Mouse (Mus musculus): ENCODE measurements around the gene Abhd2. TPM values are rescaled to one million over a fixed set of nuclear protein-coding genes. Genes with fewer than 3 reads are reported as not detected.

Abhd2 gene
- polyA plus RNA-seq, 1 experiment from 2014 or later = 16.3 TPM

GRCm38 (mm10) chr7:79349738-79350386, 76.9 kb downstream of the Abhd2 start:
- Histone ChIP-seq H3K27ac (ENCODE audit: low read depth, low read length) (no peak overlapping the region), H3K4me2 (ENCODE audit: low read length) (no peak overlapping the region), H3K9ac (ENCODE audit: low read depth, low read length) (no peak overlapping the region; the same call in 1 of the 2 replicates), H3K4me1 (ENCODE audit: control insufficient read depth, insufficient read depth, low read depth, low read length) (peaks cover 3% of the 10 kb centered on the region; the same call in 1 of the 2 replicates), H3K27me3 (replicated peaks; ENCODE audit: control insufficient read depth, insufficient read depth, low read length) (no peaks in the 10 kb centered on the region), H3K4me3 (ENCODE audit: low read length) (no peak overlapping the region), H3K9me3 (ENCODE audit: control insufficient read depth, low read length) (no peaks in the 10 kb centered on the region), H3K36me3 (ENCODE audit: control insufficient read depth, insufficient read depth, low read length) (peaks cover 45% of the 10 kb centered on the region)
- ATAC-seq = peak; percentile 76
- WGBS = 42% methylated on average over 12 of the region's 12 CpGs

DNA sequence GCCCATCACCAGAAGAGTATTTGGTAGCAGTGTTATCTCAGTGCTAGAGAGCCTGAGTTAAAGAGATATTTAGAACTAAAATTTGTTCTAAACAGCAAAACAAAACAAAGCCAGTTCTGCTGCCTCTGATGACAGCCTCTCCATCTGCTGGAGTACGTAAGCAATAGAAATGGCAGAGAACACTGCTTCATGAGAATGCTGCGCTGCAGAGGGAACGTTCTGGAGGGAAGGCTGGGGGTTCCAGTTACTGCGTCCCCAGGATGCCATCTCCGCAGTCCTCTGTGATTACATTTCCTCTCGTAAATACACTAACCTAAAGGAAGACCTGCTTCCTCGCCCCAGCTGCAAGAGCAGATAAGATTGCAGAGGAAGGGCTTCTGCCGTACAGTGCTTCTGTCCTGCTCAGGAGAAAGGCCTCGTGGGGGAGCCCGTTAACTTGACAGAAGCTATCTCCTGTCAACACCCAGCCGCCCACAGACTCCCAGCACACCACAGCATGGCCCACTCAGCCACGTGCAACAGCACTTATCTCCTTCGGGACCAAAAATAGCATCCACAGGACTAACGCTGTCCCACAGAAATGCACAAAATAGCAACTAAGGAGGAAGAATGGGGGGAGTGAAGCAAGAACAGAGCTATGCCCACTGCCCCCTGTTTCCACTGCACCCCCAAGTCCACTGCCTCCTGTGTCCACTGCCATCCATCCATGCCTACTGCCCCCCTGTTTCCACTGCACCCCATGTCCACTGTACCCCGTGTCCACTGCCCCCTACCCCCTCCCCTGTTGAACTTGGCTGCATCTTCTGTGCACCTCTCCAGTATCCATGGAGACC, 85.6 kb downstream of the Abhd2 start:
- H3K9me3 ChIP-seq (ENCODE audit: control insufficient read depth, low read length) = no peaks in the 10 kb centered on the region
- WGBS = 68% methylated on average over 15 of the region's 15 CpGs
- H3K4me1 ChIP-seq (ENCODE audit: control insufficient read depth, insufficient read depth, low read depth, low read length) = peaks cover 6% of the 10 kb centered on the region; the same call in 1 of the 2 replicates
- peaks cover 32% of the 10 kb centered on the region for H3K36me3 ChIP-seq (ENCODE audit: control insufficient read depth, insufficient read depth, low read length)
- H3K27me3 ChIP-seq (replicated peaks; ENCODE audit: control insufficient read depth, insufficient read depth, low read length) = no peaks in the 10 kb centered on the region
- no peak overlapping the region for H3K4me3 ChIP-seq (ENCODE audit: low read length)
- no peak overlapping the region; the same call in 1 of the 2 replicates for H3K9ac ChIP-seq (ENCODE audit: low read depth, low read length)
- ATAC-seq = no peak
- H3K4me2 ChIP-seq (ENCODE audit: low read length) = no peak overlapping the region
- peak overlapping the region; percentile 39 for H3K27ac ChIP-seq (ENCODE audit: low read depth, low read length)

DNA sequence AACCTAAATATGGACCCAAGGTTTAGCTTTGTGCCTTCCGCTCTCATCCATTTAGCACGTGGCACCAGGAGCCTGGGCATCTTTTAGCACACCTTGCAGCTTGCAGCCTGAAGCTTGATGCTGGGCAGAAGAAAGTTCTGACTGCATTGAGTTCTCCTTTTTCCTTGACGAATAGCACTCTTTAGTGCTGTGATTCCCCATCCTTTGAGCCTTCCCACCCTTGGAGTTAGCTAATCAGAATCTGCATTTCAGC, 86.1 kb downstream of the Abhd2 start:
- ATAC-seq = no peak
- Histone ChIP-seq H3K9ac (ENCODE audit: low read depth, low read length) (no peak overlapping the region; the same call in 1 of the 2 replicates), H3K9me3 (ENCODE audit: control insufficient read depth, low read length) (no peaks in the 10 kb centered on the region), H3K4me1 (ENCODE audit: control insufficient read depth, insufficient read depth, low read depth, low read length) (peaks cover 6% of the 10 kb centered on the region; the same call in 1 of the 2 replicates), H3K27ac (ENCODE audit: low read depth, low read length) (no peak overlapping the region; the same call in 1 of the 2 replicates), H3K27me3 (replicated peaks; ENCODE audit: control insufficient read depth, insufficient read depth, low read length) (no peaks in the 10 kb centered on the region), H3K4me2 (ENCODE audit: low read length) (no peak overlapping the region), H3K4me3 (ENCODE audit: low read length) (no peak overlapping the region), H3K36me3 (ENCODE audit: control insufficient read depth, insufficient read depth, low read length) (peaks cover 28% of the 10 kb centered on the region)
- WGBS = 65% methylated on average over 3 of the region's 3 CpGs

GRCm38 (mm10) chr7:79360056-79360455, 87.1 kb downstream of the Abhd2 start:
- ATAC-seq = no peak
- 59% methylated on average over 11 of the region's 11 CpGs for WGBS
- H3K9me3 ChIP-seq (ENCODE audit: control insufficient read depth, low read length) = no peaks in the 10 kb centered on the region
- H3K4me2 ChIP-seq (ENCODE audit: low read length) = no peak overlapping the region
- H3K27ac ChIP-seq (ENCODE audit: low read depth, low read length) = no peak overlapping the region
- H3K9ac ChIP-seq (ENCODE audit: low read depth, low read length) = no peak overlapping the region
- H3K27me3 ChIP-seq (replicated peaks; ENCODE audit: control insufficient read depth, insufficient read depth, low read length) = no peaks in the 10 kb centered on the region
- no peak overlapping the region for H3K4me3 ChIP-seq (ENCODE audit: low read length)
- peaks cover 21% of the 10 kb centered on the region for H3K36me3 ChIP-seq (ENCODE audit: control insufficient read depth, insufficient read depth, low read length)
- H3K4me1 ChIP-seq (ENCODE audit: control insufficient read depth, insufficient read depth, low read depth, low read length) = peaks cover 6% of the 10 kb centered on the region; the same call in 1 of the 2 replicates

- 44% methylated on average over 8 of the region's 8 CpGs for WGBS
- Histone ChIP-seq H3K36me3 (ENCODE audit: control insufficient read depth, insufficient read depth, low read length) (peaks cover 12% of the 10 kb centered on the region), H3K4me1 (ENCODE audit: control insufficient read depth, insufficient read depth, low read depth, low read length) (peaks cover 6% of the 10 kb centered on the region; the same call in 1 of the 2 replicates), H3K4me2 (ENCODE audit: low read length) (no peak overlapping the region), H3K27ac (ENCODE audit: low read depth, low read length) (peak overlapping the region; percentile 81), H3K27me3 (replicated peaks; ENCODE audit: control insufficient read depth, insufficient read depth, low read length) (no peaks in the 10 kb centered on the region), H3K9me3 (ENCODE audit: control insufficient read depth, low read length) (no peaks in the 10 kb centered on the region), H3K9ac (ENCODE audit: low read depth, low read length) (peak overlapping the region; percentile 18; the same call in 1 of the 2 replicates), H3K4me3 (ENCODE audit: low read length) (no peak overlapping the region)
- peak; percentile 92 for ATAC-seq
Observed at GRCm38 (mm10) chr7:79362208-79362607, 89.2 kb downstream of the Abhd2 start.

GRCm38 (mm10) chr7:79362830-79363229, 89.8 kb downstream of the Abhd2 start:
- Histone ChIP-seq H3K9me3 (ENCODE audit: control insufficient read depth, low read length) (no peaks in the 10 kb centered on the region), H3K4me3 (ENCODE audit: low read length) (no peak overlapping the region), H3K9ac (ENCODE audit: low read depth, low read length) (no peak overlapping the region), H3K4me1 (ENCODE audit: control insufficient read depth, insufficient read depth, low read depth, low read length) (peaks cover 6% of the 10 kb centered on the region; the same call in 1 of the 2 replicates), H3K4me2 (ENCODE audit: low read length) (no peak overlapping the region), H3K36me3 (ENCODE audit: control insufficient read depth, insufficient read depth, low read length) (peaks cover 10% of the 10 kb centered on the region), H3K27me3 (replicated peaks; ENCODE audit: control insufficient read depth, insufficient read depth, low read length) (no peaks in the 10 kb centered on the region), H3K27ac (ENCODE audit: low read depth, low read length) (peak overlapping the region; percentile 81)
- no peak for ATAC-seq
- WGBS = 87% methylated on average over 7 of the region's 7 CpGs

- peaks cover 6% of the 10 kb centered on the region; the same call in 1 of the 2 replicates for H3K4me1 ChIP-seq (ENCODE audit: control insufficient read depth, insufficient read depth, low read depth, low read length)
- no peaks in the 10 kb centered on the region for H3K27me3 ChIP-seq (replicated peaks; ENCODE audit: control insufficient read depth, insufficient read depth, low read length)
- peak overlapping the region; percentile 81 for H3K27ac ChIP-seq (ENCODE audit: low read depth, low read length)
- no peak overlapping the region for H3K4me2 ChIP-seq (ENCODE audit: low read length)
- no peak overlapping the region for H3K9ac ChIP-seq (ENCODE audit: low read depth, low read length)
- ATAC-seq = peak; percentile 70
- H3K36me3 ChIP-seq (ENCODE audit: control insufficient read depth, insufficient read depth, low read length) = peaks cover 4% of the 10 kb centered on the region; the same call in 1 of the 2 replicates
- H3K4me3 ChIP-seq (ENCODE audit: low read length) = no peak overlapping the region
- WGBS = 59% methylated on average over 8 of the region's 8 CpGs
- H3K9me3 ChIP-seq (ENCODE audit: control insufficient read depth, low read length) = no peaks in the 10 kb centered on the region
Observed at GRCm38 (mm10) chr7:79363370-79364043, 90.5 kb downstream of the Abhd2 start.

- Histone ChIP-seq H3K36me3 (ENCODE audit: control insufficient read depth, insufficient read depth, low read length) (no peaks in the 10 kb centered on the region), H3K9me3 (ENCODE audit: control insufficient read depth, low read length) (no peaks in the 10 kb centered on the region), H3K4me3 (ENCODE audit: low read length) (no peak overlapping the region), H3K27me3 (replicated peaks; ENCODE audit: control insufficient read depth, insufficient read depth, low read length) (no peaks in the 10 kb centered on the region), H3K4me2 (ENCODE audit: low read length) (no peak overlapping the region), H3K4me1 (ENCODE audit: control insufficient read depth, insufficient read depth, low read depth, low read length) (no peaks in the 10 kb centered on the region), H3K27ac (ENCODE audit: low read depth, low read length) (no peak overlapping the region), H3K9ac (ENCODE audit: low read depth, low read length) (no peak overlapping the region)
- no peak for ATAC-seq
- WGBS = 88% methylated on average over 5 of the region's 5 CpGs
Observed at GRCm38 (mm10) chr7:79368664-79369063, 95.7 kb downstream of the Abhd2 start.

DNA sequence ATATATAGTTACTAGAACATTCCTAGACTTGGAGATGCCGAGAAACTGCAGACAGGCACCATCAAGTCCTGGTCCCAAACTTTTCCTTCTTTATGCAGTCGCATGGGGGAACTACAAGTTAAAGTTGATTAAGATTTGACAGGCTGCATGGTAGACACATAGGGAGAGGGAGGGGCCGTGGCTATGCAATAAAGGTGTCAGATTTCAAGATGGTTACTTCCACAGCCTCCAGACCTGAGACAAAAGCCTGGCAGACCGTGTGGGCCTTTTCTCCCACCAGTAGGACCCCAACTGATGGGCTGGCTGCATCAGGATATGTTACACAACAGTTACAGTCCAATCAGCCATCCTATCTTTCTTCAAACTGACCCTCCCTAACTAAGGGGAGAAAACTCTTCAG, 96.4 kb downstream of the Abhd2 start:
- WGBS = 39% methylated on average over 4 of the region's 4 CpGs

More for the DNA sequence above, 96.4 kb downstream of the Abhd2 start:
- Histone ChIP-seq H3K4me2 (ENCODE audit: low read length) (no peak overlapping the region), H3K4me3 (ENCODE audit: low read length) (no peak overlapping the region), H3K9me3 (ENCODE audit: control insufficient read depth, low read length) (no peaks in the 10 kb centered on the region), H3K9ac (ENCODE audit: low read depth, low read length) (no peak overlapping the region), H3K27me3 (replicated peaks; ENCODE audit: control insufficient read depth, insufficient read depth, low read length) (no peaks in the 10 kb centered on the region), H3K36me3 (ENCODE audit: control insufficient read depth, insufficient read depth, low read length) (no peaks in the 10 kb centered on the region), H3K27ac (ENCODE audit: low read depth, low read length) (no peak overlapping the region), H3K4me1 (ENCODE audit: control insufficient read depth, insufficient read depth, low read depth, low read length) (no peaks in the 10 kb centered on the region)
- ATAC-seq = no peak
